Mouse (Mus musculus): Measurements from ENCODE around the gene Zfp318. TPM values are rescaled to one million over a fixed set of nuclear protein-coding genes. Genes with fewer than 3 reads are reported as not detected.

The Zfp318 gene
- polyA plus RNA-seq (2012; ENCODE audit: insufficient read depth, insufficient read length, missing spikeins), result 8.0 and 12.4 TPM in 2 replicates

DNA sequence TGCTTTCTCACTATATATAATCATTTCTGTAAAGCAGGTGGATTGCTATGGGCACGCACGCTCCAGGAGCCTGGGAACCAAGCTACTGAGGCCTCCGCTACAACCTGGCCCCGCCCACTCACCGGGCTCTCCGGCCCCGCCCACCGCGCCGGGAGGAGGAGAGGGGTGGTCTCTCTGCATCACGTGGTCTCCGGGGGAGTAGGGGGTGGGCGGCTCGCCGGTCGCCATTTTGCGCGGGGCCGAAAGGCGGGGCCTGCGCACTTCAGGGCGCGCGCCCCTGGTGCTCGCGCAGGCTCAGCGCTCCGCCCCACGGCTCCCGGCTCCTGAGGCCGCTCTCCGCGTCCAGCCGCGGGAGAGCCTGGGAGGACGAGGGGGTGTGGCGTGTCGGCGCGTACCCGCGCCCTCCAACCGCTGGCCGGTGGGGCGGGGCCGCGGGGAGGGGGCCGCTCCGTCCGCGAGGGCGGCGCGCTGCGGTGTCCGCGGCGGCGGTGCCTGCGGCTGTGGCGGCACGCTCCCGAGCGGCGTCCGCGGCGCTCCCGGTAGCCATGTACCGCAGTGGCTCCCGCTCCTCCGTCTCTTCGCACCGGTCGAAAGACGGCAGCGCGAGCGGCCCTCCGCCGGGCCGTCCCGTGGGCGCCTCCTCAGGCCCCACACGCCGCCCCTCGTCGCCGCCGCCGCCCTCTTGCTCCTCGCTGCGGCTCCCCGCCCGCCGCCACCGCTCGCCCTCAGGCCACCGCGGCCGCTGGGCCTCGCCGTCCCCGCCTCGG lies at the start of gene Zfp318:
Zfp318 (plus strand) TSS at position 438 of the 767 bp plus-strand sequence.
- Histone ChIP-seq H3K27ac (replicated peaks; ENCODE audit: low read depth, low read length) (0 out of 2 replicates have a peak within 1 kb of the TSS, but pooled peaks have one; percentile 49), H3K4me3 (ENCODE audit: insufficient read depth, low read depth, low read length) (peak within 1 kb of the TSS; percentile 78), H3K4me1 (ENCODE audit: control insufficient read depth, insufficient read depth, insufficient read length, low read length) (no peaks in the 10 kb centered on the region; the same call in none of the 2 replicates)

DNA sequence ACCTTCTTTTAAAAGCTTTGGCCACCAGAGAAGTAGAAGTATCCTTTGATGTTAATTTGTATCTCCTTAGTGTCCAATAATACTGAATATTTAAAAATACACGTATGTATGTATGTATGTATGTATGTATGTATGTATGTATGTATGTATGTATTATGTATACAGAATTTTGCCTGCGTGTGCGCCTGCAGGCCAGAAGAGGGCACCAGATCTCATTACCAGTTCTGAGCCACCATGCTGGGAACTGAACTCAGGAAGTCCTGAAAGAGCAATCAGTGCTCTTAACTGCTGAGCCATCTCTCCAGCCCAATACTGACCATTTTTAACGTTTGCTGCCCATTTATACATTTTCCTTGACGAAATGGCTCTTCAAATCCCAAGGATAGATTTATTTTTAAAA lies 47.1 kb upstream of the Zfp318 start:
- Histone ChIP-seq H3K4me3 (ENCODE audit: insufficient read depth, low read depth, low read length) (no peak overlapping the region), H3K4me1 (ENCODE audit: control insufficient read depth, insufficient read depth, insufficient read length, low read length) (no peaks in the 10 kb centered on the region), H3K27ac (replicated peaks; ENCODE audit: low read depth, low read length) (no peak overlapping the region)

DNA sequence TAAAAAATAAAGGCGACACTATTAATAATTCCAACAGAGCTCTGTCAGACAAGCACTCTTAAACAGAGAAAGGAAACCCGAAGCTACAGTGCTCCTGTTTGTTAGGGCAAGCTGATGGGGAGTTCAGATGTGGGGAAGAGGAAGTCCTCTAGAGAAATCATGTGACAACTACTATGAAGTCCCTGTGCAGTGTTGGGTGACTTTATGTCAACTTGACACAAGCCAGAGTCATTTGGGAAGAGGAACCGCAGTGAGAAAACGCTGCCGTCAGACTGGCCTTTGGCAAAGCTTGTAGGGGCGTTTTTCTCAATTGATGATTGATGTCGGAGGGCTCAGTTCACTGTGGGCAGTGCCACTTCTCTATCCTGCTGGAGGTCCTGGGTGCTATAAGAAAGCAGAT lies 42.3 kb upstream of the Zfp318 start:
- Histone ChIP-seq H3K27ac (replicated peaks; ENCODE audit: low read depth, low read length) (no peak overlapping the region), H3K4me1 (ENCODE audit: control insufficient read depth, insufficient read depth, insufficient read length, low read length) (no peaks in the 10 kb centered on the region), H3K4me3 (ENCODE audit: insufficient read depth, low read depth, low read length) (no peak overlapping the region)

DNA sequence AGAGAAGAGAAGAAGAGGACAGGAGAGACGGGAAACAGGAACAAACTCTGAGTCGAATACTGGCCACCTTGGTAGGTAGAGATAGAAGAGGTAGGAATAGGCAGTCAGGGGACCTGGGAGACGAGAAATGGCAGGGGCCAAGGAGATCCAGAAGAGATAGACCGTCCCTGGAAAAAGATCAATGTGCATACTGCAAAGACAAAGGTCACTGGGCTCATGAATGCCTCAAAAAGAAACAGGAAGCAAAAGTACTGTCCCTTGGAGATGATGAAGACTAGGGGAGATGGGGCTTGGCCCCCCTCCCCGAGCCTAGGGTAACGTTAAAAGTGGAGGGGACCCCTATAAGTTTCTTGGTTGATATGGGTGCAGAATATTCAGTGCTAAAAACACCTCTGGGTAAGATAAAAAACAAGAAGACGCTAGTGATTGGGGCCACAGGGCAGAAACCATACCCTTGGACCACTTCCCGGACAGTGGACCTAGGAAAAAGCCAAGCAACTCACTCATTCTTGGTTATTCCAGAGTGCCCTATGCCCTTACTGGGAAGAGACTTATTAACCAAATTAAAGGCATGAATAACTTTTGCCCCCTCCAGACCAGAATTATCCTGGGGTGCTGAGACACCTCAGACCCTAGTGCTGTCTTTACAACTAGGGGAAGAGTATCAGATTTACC lies 32.4 kb upstream of the Zfp318 start:
- no peak overlapping the region for H3K27ac ChIP-seq (replicated peaks; ENCODE audit: low read depth, low read length)
- H3K4me3 ChIP-seq (ENCODE audit: insufficient read depth, low read depth, low read length), result no peak overlapping the region
- no peaks in the 10 kb centered on the region for H3K4me1 ChIP-seq (ENCODE audit: control insufficient read depth, insufficient read depth, insufficient read length, low read length)

DNA sequence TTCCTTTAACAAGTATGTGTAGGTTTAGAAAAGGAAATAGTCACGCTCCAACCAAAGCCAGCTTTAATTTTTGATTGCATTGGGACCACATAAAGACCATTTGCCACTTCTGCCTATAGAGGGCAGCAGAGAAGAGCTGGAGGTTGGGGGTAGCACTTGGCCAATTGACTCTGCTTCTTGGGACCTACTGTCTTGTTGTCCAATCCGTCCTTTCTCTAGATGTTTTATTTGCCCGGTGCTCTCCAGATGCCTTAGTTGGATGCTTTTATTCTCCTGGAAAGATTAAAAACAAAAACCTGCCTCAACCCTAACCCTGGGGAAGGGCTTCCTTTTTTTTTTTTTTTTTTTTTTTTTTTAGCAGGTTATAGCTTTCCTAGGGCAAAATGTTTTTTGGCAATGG lies 11.7 kb upstream of the Zfp318 start:
- Histone ChIP-seq H3K4me1 (ENCODE audit: control insufficient read depth, insufficient read depth, insufficient read length, low read length) (no peaks in the 10 kb centered on the region), H3K27ac (replicated peaks; ENCODE audit: low read depth, low read length) (no peak overlapping the region), H3K4me3 (ENCODE audit: insufficient read depth, low read depth, low read length) (no peak overlapping the region)

DNA sequence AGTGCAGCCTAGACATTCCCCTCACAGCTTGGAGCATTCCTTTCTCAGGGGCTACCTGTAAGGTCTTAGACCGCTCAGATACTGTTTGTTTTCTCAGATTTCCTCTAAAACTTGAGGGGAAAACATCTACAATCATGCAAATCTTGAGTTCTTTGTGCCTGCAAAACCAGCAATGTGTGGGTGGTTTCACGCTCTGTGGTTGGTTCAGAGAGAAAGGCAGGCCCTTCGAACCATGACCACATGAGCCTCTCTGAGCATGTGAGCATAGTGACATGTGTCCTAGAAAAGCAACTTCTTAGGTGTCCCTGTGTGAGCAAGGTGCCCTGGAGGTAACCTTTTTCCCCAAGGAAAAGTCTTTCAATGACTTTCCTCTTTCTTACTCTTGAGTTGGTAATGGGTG lies 5.0 kb upstream of the Zfp318 start:
- no peaks in the 10 kb centered on the region for H3K4me1 ChIP-seq (ENCODE audit: control insufficient read depth, insufficient read depth, insufficient read length, low read length)
- H3K4me3 ChIP-seq (ENCODE audit: insufficient read depth, low read depth, low read length), result no peak overlapping the region
- H3K27ac ChIP-seq (replicated peaks; ENCODE audit: low read depth, low read length), result no peak overlapping the region

DNA sequence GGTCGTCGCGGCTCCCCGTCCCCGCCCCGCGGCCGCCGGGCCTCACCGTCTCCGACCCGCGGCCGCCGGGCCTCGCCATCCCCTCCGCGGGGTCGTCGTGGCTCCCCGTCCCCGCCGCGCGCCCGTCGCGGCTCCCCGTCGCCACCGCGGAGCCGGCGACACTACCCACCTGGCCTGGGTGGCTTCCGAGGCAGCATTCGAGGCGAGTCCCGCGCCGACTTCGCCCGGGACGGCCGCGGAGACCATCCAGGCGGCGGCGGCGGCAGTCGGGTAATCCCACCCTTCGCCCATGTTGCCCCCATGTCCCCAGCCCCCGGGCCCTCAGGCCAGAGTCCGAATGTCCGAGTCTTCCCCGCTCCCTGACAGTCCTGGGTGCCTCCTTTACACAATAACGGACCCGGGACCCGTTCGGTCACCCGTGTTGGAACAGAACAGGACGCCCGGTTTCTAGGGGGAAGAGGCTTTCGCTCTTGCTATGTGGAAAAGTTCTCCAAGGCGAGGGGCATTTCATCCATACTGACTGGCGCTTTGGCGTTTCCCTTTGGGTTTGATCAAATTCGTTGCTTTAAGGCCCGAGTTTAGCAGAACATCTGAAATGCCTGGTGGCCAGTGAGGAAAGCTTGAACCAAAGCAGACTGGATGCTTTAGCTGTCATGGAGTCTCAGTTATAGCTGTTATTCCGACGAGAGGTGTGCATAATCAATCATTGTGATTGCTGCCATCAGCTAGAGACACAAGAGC lies 700 bp downstream of the Zfp318 start:
- Histone ChIP-seq H3K4me1 (ENCODE audit: control insufficient read depth, insufficient read depth, insufficient read length, low read length) (no peaks in the 10 kb centered on the region; the same call in none of the 2 replicates), H3K4me3 (ENCODE audit: insufficient read depth, low read depth, low read length) (peak overlapping the region; percentile 78), H3K27ac (replicated peaks; ENCODE audit: low read depth, low read length) (no peak overlapping the region)

DNA sequence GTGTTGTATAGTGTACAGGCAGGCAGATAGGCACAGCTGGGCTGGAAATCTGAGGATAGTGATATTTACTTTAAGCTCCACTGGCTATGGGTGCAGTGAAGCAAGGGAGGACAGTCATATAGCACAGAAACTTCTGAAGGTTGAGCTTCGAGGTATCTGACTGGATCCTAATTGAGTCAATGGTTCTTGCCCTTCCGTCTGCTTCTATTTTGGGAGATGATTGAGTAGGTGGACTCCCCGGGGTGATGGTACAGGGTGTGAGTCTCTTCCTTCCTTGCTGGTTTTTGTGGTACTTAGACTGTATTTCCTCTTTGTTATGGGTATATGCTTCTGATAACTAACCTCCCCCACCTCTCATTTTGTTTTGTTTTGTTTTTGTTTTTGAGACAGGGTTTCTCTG lies 4.7 kb downstream of the Zfp318 start:
- no peak overlapping the region for H3K4me3 ChIP-seq (ENCODE audit: insufficient read depth, low read depth, low read length)
- no peaks in the 10 kb centered on the region; the same call in none of the 2 replicates for H3K4me1 ChIP-seq (ENCODE audit: control insufficient read depth, insufficient read depth, insufficient read length, low read length)
- no peak overlapping the region for H3K27ac ChIP-seq (replicated peaks; ENCODE audit: low read depth, low read length)

DNA sequence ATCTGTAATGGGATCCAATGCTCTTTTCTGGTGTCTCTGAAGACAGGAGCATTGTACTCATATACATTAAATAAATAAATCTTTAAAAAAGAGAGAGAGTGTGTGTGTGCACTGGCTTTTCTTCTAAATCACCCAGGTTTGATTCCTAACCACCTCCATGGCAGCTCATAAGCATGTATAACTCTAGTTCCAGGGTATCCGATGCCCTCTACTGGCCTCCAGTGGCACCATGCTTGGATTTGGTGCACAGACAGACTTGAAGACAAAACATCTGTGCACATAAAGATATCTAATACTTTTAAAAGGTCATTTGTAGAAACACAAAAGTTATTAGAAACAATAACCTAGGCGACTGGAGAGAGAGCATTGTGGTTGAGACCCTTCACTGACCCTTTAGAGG lies 9.5 kb downstream of the Zfp318 start:
- no peak overlapping the region for H3K4me3 ChIP-seq (ENCODE audit: insufficient read depth, low read depth, low read length)
- H3K27ac ChIP-seq (replicated peaks; ENCODE audit: low read depth, low read length), result no peak overlapping the region
- no peaks in the 10 kb centered on the region for H3K4me1 ChIP-seq (ENCODE audit: control insufficient read depth, insufficient read depth, insufficient read length, low read length)

DNA sequence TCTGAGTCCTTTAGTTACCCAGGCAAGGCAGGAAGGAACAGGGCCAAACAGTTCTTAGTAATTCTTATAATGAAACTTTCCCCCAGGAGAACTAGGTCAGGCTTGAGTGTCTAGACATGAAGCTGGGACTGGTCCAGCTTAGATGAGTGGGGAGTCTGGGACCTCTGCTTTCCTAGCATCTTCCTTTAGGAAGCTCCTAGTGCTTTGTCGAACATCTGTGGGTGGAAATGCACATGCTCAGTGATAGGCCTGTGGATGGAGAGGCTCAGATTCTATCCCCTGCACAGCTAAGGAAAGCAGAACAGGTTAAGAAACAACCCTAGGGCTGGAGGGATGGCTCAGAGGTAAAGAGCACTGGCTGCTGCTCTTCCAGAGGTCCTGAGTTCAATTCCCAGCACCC lies 11.1 kb downstream of the Zfp318 start:
- Histone ChIP-seq H3K4me1 (ENCODE audit: control insufficient read depth, insufficient read depth, insufficient read length, low read length) (no peaks in the 10 kb centered on the region), H3K4me3 (ENCODE audit: insufficient read depth, low read depth, low read length) (no peak overlapping the region), H3K27ac (replicated peaks; ENCODE audit: low read depth, low read length) (no peak overlapping the region)

DNA sequence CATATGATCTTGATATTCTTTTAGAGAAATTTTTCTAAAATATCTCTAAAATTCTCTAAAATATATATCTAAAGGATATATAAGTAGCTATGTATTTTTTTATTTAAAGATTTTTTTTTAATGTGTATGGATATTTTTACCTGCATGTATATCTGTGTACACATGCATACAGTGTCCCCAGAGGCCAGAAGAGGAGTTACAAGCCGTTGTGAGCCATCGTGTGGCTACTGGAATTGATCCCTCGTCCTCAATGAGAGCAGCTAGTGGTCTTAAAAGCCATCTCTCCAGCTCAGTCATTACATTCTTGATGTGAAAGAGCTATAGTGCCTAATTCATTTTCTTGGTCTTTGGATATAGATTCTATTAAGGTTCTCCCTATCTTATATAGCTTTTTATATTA lies 24.9 kb downstream of the Zfp318 start:
- Histone ChIP-seq H3K27ac (replicated peaks; ENCODE audit: low read depth, low read length) (no peak overlapping the region), H3K4me1 (ENCODE audit: control insufficient read depth, insufficient read depth, insufficient read length, low read length) (no peaks in the 10 kb centered on the region), H3K4me3 (ENCODE audit: insufficient read depth, low read depth, low read length) (no peak overlapping the region)

DNA sequence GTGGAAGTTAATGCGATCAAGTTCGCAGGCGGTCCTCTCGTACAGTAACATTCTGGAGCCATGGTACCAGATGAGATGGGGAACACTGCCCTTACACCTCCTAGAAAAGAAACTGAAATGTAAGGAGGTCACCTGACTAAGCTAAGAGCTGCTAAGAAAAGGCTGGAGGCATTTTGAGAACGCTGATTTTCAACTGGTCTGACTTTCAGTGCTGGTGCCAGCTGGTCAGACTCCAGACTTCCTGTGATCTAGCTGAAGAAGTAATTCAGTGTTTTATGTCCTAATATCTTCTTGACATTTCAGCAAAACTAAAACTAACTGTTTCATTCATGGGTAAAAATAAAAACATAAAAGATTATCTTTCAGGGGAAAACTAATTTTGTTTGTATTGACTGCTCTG lies 35.1 kb downstream of the Zfp318 start:
- Histone ChIP-seq H3K4me1 (ENCODE audit: control insufficient read depth, insufficient read depth, insufficient read length, low read length) (no peaks in the 10 kb centered on the region), H3K4me3 (ENCODE audit: insufficient read depth, low read depth, low read length) (no peak overlapping the region), H3K27ac (replicated peaks; ENCODE audit: low read depth, low read length) (no peak overlapping the region)

DNA sequence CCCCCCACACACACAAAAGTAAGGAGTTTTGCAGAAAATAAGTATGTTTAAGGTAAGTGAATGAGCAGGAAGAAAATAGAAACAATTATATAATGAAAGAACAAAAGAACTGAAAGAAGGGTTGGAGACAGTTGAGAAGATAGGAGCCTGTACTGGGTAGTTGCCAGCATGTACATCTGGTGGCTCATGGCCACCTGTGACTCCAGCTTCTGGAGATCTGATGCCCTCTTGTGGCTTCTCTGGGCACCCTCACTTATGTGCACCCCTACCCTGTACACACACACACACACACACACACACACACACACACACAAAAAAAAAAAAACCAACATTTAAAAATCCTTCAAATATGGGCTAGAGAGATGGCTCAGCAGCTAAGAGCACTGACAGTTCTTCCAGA lies 36.2 kb downstream of the Zfp318 start:
- no peak overlapping the region for H3K27ac ChIP-seq (replicated peaks; ENCODE audit: low read depth, low read length)
- no peaks in the 10 kb centered on the region for H3K4me1 ChIP-seq (ENCODE audit: control insufficient read depth, insufficient read depth, insufficient read length, low read length)
- no peak overlapping the region for H3K4me3 ChIP-seq (ENCODE audit: insufficient read depth, low read depth, low read length)

DNA sequence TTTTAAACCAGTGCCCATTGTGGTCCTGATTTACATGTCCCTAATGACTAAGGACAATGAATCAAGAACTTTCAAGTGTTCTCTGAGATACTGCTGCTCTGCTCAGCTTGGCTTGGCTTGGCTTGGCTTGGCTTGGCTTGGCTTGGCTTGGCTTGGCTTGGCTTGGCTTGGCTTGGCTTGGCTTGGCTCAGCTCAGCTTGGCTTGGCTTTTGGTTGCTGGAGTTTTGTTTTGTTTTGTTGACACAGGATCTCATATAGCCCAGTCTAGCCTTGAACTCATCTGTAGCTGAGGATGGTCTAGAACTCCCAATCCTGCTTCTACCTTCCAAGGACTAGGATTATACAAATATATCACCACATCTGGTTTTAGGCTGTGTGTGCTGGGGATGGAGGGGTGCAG lies 43.0 kb downstream of the Zfp318 start:
- Histone ChIP-seq H3K4me3 (ENCODE audit: insufficient read depth, low read depth, low read length) (no peak overlapping the region), H3K4me1 (ENCODE audit: control insufficient read depth, insufficient read depth, insufficient read length, low read length) (peaks cover 5% of the 10 kb centered on the region; the same call in 1 of the 2 replicates), H3K27ac (replicated peaks; ENCODE audit: low read depth, low read length) (no peak overlapping the region)

DNA sequence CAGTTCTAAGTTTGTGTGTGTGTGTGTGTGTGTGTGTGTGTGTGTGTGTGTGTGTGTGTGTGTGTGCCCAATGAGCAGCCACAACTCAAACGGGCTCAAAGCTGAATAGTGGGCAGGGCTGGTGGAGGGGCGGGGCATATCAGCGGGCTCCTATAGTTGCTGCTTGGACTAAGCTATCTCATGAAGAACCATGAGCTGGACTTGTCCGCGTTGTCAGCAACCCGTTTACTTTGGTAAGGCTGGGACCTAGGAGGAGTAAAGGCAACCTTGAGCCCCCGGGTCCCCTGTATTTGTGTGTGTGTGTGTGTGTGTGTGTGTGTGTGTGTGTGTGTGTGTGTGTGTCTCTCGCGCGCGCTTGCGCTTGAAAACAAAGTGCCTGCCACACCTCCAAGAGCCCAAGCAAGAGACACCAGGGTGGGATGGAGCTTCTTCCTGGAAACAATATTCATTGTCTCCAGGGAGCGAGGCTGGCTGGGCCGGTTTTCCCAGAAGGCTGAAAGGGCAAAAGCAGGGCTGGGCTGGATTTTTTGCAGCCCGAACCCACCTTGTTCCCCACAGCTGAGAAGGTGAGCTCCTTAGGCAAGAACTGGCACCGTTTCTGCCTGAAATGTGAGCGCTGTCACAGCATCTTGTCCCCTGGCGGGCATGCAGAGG lies 45.4 kb downstream of the Zfp318 start, which contains the start of gene Crip3:
Crip3 (plus strand) TSS at position 166 of the 654 bp plus-strand sequence.
- Histone ChIP-seq H3K4me1 (ENCODE audit: control insufficient read depth, insufficient read depth, insufficient read length, low read length) (peaks cover 5% of the 10 kb centered on the region; the same call in 1 of the 2 replicates), H3K4me3 (ENCODE audit: insufficient read depth, low read depth, low read length) (no peak within 1 kb of the TSS), H3K27ac (replicated peaks; ENCODE audit: low read depth, low read length) (no peak within 1 kb of the TSS)

Data from brown adipose tissue, adult 24 weeks (tissue).